Mouse (Mus musculus): ENCODE measurements around the gene Arhgap23. TPM values are rescaled to one million over a fixed set of nuclear protein-coding genes. Genes with fewer than 3 reads are reported as not detected.
A peak's percentile ranks its signal among the peaks of the same experiment; 100 is the strongest.

Arhgap23 gene
- total RNA-seq, 2 experiments from 2014 or later, result 51.0 to 52.3 TPM

DNA sequence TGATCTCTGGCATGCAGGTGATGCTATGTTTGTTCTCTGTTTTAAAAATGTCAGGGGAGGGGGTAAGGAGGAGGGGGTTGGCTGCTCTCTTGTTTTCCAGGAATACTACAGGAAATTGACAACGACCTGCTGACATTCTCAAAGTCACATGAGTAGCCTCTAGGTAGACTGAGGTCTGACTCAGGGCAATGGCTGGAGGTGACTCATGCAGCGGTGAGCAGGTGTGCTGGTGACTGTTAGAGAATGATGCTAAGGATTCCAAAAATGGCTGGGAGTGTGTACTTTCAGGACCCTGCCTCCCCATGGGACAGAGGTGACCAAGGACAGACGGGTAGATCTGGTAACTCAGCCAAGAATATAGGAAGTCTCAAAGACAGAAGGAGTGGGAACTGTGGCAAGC lies 92.9 kb downstream of the Arhgap23 start:
- no peak for DNase-seq

DNA sequence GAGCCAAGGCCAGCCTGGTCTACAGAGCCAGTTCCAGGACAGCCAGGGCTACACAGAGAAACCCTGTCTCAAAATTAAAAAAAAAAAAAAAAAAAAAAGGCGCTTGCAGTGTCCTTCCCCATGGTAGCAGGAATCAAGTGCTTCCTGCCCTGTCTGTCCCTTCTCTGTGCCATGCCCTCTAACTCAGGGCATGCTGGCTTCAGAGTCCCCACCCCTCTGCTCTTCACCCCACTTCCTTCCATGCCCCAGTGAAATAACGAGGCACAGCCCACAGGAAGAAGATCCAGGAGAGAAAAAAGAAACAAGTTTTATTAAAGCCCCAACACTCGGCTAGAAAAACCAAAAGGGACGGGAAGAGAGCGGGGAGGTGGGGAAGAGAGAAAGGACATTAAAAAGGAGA lies 93.7 kb downstream of the Arhgap23 start:
- DNase-seq, result no peak

DNA sequence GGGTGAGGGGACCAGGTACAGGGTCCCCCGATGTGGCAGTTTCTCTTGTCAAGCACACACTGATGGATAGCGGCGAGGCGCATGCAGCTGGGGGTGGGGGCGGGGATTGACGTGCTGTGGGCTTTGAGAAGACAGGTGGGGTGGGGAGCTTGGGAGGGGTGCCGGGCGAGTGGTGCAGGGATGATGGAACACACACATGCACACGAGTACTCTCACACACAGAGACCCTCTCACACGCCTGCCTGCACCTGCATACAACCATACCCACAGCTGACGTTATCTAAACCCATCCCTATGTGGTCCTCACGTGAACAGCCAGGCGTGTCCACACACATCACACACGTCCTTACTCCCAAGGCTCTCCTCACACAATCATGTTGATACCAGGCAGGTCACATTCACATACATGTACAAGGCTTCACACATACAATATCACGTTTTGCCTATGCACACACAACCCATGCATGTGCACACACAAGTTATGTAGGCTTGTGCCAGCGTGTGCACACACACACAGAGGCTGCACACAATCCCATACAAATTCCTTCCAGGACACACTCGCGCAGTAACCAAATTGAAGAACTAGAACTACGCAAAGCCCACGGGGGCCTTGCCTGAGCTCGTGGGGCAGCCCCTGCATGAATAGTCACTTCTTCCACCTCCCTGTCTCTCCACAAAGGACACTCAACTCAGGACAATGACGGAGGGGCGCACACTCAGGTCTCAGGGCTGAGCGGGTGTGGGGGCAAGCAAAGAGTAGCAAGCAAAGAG lies 94.6 kb downstream of the Arhgap23 start:
- DNase-seq, result no peak

DNA sequence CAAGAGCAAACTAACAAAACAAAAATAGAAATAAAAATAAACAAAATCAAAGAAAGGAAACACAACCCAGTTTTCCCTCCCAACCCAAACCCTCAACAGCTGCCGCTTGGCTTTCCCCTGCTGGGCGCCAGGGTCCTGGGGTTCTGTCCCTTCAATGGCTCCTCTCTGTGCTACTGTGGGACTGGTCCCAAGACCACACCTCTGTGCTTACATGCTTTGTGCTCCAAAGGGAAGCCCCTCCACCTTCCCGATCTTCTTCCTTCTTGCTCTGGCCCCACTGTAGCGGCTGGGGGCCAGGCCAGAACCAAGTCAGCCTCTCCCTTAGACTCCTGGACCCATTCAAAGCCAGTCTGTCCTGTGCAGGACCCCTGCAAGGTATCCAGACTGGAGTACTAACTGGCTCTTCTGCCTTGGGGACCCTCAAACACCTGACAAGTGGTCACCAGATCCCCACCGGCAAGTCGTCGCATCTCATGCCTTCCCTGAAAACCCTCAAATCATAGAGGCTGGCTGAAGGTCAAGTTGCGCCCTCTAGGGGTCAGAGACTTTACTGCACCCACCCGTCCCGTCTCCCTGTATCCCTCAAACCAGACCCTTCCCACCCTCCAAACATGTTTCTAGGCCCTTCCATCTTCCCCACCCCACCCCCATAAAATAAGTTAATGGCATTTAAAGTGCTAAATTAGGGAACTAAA lies 95.8 kb downstream of the Arhgap23 start:
- DNase-seq, result peak; percentile 85

DNA sequence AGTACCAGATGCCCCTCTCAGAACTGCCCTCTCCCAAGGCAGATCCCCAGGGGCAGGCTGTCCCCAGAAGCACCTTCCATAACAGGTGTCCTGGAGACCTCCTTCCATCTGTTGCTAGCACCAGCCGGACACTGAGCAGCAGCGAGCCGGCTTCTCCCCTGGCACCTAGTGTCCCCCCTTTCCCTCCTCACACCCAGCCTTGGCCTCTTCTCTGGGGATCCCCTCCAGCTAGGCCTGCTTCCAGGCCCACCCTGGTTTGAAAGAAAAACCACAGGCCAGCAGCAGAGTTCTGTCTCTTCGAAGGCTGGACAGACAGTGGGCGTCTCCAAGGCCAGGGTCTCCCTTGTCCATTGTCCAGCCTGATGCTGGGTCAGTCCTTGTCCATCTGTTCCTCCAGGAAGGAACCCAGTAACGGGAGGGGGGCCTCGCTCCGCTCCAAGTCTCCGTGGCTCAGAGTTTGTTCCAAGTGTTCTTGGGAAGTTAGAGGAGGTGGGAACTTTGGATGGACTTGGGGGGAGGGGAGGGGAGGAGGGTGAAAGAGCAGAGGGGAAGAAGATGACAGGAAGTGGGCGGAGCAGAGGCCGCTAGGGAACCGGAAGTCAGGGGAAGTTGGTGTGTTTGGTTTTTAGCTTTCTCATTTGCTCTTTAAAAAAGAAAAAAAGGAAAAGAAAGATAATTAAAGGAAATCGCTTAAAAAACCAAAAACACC lies 96.5 kb downstream of the Arhgap23 start:
- peak; percentile 60 for DNase-seq

DNA sequence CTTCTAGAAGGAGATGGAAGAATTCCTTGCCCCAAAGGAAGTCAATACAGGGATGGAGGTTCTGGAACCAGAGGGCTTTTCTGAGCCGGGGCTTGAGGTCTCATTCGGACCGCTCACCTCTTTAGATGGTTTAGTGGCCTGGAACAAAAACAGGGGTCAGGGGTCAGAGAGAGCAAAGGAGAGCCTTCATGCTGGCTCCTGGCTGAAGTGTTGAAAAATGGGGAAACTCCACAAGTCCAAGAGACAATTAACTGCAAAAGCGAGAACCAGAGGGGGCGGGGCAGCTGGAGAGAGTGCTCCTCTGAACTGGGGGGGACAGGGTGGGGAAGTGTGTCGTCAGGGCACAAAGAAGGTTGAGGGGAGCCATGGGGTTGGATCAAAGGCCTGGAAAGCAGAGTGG lies 97.2 kb downstream of the Arhgap23 start:
- no peak for DNase-seq

DNA sequence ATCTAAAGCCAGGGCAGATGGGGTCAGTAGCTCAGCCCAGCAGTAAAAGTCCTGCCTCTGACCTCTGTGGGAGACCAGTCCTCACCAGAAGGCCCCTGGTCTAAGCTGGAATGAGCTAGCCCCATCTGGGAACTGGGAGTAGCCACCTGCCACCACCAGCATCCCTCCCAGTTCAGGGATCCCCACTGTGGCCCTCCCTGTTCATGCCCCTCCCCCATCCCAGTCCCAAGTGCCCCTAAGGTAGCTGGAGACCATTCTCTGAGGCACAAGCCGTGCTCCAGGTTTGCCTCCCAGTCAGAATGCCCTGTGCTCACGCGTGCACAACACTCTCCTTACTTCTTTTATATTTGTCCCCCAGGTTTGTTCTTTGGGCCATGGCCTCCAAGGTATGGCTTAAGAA lies 97.7 kb downstream of the Arhgap23 start:
- no peak for DNase-seq

DNA sequence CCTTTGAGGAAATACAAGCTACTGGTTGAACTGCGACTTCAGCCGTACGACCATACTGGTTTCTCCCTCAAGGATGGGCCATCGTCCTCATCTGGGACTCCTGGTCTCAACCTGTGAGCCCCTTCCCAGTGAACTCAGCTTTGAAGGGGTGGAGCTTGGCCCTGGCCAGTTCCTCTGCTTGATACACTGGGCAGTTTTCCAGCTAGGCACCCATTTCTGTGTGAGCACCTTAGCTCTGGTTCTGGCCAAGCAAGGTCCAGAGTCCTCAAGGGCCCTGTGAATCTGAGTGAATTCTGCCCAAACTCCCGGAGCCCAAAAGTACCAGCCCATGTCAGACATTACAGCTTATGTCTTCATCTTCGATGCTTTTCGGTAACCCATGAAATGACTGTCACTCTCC lies 105.2 kb downstream of the Arhgap23 start:
- no peak for DNase-seq

DNA sequence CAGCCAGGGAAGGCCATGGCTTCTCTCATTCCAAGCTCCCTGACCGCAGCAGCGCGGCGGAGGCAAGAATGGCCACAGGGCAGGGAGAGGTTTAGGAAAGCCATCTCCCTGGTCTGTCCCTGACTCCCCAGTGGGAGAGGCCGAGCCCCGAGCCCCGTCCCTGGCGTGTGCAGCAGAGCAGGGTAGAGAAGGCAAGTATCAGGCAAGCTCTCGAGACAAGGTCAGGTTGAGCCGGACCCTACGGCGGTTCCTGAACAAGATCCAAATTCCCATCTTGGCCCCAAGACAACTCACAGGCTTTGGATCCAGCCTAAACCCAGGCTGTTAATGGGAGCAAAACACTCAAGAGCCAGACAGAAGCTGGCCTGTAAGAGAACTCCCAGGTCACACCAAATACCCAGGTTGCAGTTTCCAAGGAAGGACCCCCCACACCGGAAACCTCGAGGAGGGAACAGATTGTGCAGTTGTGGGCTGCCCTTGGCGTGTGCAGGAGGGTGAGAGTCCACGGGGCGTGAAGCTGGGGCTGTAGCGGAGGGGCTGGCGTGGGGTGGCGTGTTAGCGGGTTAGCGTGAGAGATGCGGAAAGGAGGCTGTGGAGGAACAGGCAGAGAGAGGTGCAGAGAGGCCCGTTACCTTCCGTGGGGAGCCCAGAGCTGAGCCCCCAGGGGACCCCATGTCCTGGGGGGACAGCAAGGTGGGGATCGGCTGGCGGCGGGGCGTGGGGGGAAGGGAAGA lies 106.6 kb downstream of the Arhgap23 start:
- DNase-seq, result no peak

DNA sequence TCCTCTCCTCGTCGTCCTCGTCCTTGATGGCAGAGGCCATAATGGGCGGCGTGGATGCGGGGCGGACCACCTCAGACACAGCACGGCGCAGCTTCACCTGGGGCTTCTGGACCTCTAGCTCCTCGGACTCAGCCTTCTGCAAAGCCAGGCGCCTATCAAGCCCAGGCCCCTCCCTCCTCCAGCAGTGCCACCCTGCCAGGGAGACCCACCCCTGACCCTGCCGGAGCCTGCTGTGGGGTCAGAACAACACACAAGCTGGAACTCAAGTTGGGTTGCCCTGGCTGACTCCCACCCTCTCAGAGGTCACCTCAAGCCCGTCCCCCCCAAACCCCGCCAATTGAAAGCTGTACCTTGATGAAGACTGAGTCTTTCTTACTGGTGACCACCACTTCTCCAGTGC lies 107.8 kb downstream of the Arhgap23 start:
- no peak for DNase-seq

DNA sequence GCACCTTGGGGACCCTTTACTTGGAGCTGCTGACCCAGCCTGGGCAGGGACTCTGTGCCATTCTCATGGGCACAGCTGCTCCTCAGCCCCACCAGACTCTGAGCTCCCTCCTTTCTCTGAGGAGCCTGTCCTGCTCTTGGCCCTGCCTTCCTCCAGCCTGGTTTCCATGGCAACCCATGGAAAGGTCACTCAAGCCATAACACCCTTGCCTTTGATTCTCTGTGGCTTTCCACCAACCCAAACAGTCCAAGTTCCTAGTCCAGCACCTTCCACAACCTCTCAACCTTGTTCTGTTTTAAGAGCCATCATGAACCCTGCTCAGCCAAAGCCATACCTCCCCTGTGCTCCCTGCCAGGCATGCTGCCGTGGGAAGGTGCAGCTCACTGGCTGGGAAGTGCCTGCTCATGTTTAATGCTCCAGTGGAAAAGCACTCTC lies 108.5 kb downstream of the Arhgap23 start:
- no peak for DNase-seq

DNA sequence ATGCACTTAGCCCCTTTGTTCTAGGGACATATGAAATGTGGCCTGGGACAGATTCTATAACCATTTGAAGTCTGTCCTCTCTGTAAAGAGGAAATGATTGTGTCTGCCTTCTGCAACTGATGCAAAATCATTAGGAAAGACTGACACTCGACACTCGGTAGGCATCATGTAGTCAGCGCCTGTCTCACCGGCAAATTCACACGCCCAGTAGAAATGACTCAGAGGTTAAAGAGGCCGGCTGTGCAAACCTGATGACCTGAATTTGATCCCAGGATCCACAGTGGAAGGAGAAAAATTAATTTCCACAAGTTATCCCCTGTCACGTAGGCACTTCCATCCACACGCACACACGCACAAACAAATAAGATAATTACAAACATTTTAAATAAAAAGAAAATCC lies 109.0 kb downstream of the Arhgap23 start:
- no peak for DNase-seq

DNA sequence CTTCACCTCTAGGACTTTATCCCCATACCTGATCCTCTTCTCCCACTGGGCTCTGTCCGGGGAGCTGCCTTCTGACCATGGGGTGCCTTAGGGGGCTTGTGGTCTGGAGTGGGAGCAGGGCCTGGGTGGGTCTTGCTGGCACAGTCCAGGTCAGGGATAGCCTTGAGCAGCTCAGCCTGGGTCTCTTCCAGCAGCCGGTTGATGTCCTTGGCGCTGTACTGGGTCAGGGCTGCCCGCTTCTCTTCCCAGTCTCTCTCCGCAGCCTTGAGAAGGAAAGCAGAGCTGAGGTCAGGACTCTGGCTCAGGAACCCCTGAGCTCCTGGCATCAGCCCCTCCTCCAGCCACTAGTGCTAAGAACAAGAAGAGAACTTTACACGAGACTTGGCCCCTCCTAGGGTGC lies 110.0 kb downstream of the Arhgap23 start:
- no peak for DNase-seq

DNA sequence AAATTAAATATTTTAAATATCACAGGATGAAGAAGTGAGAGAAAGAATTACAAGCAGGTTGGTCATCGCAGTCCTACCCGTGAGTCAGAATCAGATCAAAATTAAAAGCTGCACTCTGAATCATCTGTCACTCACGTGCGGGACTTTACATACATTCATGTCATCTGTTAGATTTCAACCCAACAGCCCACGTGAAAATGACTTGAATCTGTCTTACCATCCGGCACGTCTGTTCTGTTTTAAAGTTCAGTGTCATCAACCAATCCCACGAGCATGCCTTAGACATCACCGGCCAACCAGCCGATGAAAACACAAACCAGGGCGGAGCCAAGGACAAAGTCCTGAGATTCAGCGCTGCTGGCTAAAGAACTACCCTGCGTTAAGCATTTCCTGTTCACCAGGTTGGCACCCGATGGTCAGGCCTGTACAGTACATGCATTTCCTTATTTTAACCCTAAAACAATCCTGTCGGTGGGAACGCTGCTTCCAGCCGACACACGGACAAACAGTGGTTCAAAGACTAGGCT lies 113.0 kb downstream of the Arhgap23 start:
- no peak for DNase-seq

DNA sequence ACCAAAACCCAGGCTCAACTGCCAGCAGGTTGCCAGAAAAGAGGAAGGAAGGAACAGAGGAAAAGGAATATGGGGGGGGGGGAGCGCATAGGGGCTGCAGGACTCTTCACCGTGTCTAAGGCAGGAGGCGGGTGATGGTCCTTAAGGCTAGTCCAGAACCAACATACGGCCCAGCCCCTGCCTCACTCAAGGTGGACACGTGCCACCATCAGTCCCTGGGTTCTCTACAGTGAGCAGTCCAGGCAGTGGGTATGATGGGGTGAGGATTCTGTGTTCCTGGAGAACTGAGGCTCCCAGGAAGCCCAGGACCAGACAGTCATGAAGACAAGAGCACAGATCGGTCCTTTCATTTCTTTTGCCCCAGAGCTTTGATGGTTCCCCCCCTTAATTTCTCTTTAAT lies 114.7 kb downstream of the Arhgap23 start:
- DNase-seq, result no peak

DNA sequence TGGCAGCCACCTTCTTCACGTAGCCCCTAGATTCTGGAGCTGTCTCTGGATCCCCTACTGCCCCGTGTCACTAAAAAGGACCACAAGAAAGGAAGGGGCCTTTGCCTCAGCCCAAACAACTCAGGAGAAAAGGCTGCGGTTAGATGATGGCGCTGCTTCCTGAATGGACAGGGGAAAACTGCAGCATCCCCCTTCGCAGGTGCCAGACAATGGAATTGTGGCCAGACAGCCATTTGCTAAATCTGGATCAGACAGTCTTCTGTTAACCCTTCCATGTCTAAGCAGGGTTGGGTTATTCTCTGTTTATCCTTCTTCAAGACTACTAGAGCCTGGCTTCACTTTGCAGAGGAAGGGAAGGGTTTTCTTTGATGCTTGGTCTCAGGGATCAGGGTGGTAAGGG lies 115.6 kb downstream of the Arhgap23 start:
- DNase-seq, result no peak

DNA sequence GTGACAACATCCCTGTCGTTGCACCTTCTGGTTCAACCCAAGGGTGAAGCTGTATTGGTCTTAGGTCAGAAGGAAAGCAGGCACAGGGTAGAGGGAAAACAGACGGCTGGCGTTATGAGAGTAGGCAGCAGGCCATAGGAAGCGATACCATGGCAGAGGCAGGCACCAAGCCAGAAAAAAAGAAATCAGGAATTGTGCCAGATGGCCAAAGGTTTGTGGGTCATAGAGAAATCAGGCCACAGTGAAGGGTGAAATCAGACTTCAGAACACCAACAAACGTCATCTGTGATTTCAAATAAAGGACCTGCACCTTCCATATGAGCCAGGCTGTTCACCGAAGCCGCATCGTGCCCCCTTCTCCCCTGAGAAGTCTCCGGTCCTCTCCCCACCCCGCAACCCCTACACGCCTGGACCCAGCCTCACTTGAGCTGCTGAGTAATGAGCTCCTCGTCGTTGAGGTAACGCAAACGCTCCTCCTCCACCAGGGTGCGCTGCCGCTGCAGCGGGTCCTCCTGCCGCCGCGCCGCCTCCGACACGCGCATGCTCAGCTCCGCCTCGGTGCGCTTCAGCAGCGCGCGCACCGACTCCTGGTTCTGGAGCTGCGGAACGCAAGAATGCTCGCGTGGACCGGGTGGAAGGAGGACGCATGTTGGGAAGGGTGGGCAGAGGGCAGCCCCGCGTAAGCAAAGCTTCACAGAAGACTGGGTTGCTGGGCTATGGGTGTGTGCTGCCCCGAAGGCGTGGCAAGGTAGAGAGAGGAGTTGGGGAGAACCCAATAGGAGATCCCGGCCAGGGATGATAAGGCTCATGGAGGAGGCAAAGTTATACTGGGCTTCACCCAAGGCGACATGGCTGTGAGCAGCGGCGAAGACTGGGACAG lies 116.3 kb downstream of the Arhgap23 start:
- peak; percentile 93 for DNase-seq

DNA sequence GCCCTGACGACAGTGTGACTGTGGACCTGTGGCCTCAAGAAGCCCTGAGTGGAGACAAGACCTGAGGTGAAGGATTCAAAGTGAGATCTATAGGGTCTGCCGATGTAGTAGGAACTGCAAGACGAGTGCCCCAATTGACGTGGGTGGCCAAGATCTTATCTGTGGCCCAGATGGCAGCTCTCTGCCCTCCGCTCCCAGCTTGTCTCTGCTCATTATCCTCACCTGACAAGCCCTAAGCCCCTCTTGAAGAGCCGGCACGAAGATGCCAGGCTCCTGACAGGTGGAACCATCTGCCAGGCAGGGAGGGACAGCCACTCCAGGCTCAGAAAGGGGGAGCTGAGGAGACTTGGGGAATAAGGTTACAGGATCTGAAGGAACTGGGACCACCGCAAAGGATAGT lies 117.0 kb downstream of the Arhgap23 start:
- DNase-seq, result no peak

DNA sequence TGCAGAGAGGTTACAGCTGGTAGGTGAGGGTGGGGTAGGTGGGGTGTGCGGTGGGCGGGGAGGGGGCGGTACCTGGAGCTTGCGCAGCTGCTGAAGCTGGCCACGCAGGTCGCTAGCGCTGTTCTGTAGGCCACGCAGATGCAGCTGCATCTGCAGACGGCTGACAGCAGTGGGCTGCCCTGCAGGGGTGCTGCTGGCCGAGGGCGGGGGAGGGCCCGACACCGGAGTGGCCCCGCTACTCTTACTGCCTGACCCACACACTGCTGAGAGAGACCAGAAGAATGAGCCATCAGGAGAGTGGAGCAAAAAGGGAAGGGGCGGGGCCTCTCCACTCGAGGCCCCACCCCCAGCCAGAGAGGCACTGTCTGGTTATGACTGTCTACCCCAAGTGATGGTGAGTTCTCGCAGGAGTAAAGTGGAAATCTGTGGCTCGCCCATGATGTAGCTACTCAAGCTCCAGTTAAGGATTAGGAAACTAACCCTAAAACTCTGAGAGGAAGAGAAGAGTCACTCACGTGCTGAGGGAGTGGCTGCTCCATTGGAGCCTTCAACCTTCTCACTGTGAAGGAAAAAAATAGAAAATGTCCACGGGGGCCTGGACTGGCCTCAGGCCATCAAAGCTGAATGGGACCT lies 117.7 kb downstream of the Arhgap23 start:
- DNase-seq, result no peak

DNA sequence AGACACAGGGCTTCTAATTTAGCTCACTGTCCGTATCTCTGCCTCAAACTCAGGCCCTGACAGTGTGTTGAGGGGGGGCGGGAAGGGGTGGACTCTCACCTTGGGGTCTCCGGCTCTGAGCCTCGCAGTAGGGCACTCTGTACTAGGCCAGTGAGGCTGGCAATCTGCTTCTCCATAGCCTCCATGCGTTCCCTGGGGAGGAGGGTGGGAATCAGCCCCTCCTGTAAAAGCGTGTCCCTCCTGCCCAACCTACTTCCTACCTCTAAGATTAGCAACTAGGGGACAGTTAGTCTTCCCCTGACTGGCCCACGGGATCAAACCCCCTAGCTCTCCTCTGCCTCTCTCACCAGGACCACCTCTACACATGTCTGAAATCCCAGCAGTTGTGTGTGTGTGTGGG lies 118.3 kb downstream of the Arhgap23 start:
- DNase-seq, result no peak

Data from heart, postnatal 4 days (tissue).